ENCODE assay signal across 35 mouse cellular contexts in the genomic region with DNA sequence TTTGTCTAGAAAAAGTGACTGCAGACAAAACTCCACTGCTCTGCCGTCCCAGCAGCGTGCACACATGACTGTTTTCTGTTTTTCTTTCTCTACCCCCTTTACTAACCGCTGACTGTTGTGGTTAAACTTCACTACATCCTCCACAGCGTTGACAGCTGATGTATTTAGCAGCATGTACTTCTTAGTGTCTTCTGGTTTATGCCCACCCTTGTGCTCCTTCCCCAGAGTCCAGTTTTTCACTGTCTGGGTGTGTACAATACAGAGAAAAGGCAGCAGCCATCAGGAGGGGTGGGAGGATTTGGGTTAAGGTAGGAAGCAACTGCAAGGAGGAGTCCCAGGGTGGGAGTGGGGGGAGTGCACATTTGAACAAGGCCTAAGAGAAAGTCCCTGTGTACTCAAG. TPM values are rescaled to one million over a fixed set of nuclear protein-coding genes. Genes with fewer than 3 reads are reported as not detected.
DNase-seq lines count a peak whose midpoint lies in the region; ATAC-seq and TF ChIP-seq lines count a peak whose summit lies in the region.
"Had no signal": no experiment of that assay in that cellular context is flagged by ENCODE, and none has a peak within 500 bp of the region (broad histone marks: within the 10 kb centered on the region; RNA-seq: fewer than 3 reads in every experiment).

No protein-coding gene starts in this region.

- no peak overlapping the region for H3K9ac ChIP-seq in forebrain, postnatal 0 days
- H3K9ac ChIP-seq in forebrain, embryonic 11.5 days (ENCODE audit: low read length), result no peak overlapping the region
- H3K9ac ChIP-seq: heart, embryonic 13.5 days; hindbrain, embryonic 15.5 days; intestine, embryonic 15.5 days; liver, embryonic 15.5 days; lung, embryonic 15.5 days; neural tube, embryonic 13.5 days had no signal

- 69% methylated on average over 4 of the region's 4 CpGs for WGBS in forebrain, postnatal 0 days
- 64% methylated on average over 4 of the region's 4 CpGs for WGBS in forebrain, embryonic 11.5 days
- 30% methylated on average over 4 of the region's 4 CpGs for WGBS in olfactory bulb, adult 2 months

- H3K9me3 ChIP-seq in forebrain, postnatal 0 days (ENCODE audit: low read length), result no peaks in the 10 kb centered on the region
- no peaks in the 10 kb centered on the region for H3K9me3 ChIP-seq in forebrain, embryonic 11.5 days (ENCODE audit: control insufficient read depth, low read length)
- H3K9me3 ChIP-seq: heart, embryonic 13.5 days; hindbrain, embryonic 10.5 days; hindbrain, embryonic 15.5 days; intestine, embryonic 15.5 days; liver, embryonic 15.5 days; lung, embryonic 15.5 days; neural tube, embryonic 13.5 days had no signal

- TF ChIP-seq CTCF in forebrain, postnatal 0 days (IDR thresholded peaks at IDR 0.05; ENCODE audit: low read depth), result no peak
- no peak for TF ChIP-seq CTCF in olfactory bulb, adult 2 months (IDR thresholded peaks at IDR 0.05; ENCODE audit: insufficient read depth, low read depth, low read length)

- 0 out of 2 replicates have a peak overlapping the region, but pooled peaks have one; percentile 19 for H3K4me2 ChIP-seq in forebrain, postnatal 0 days (ENCODE audit: low read depth)
- H3K4me2 ChIP-seq in forebrain, embryonic 11.5 days (ENCODE audit: low read depth, low read length, severe bottlenecking), result no peak overlapping the region
- H3K4me2 ChIP-seq: heart, embryonic 13.5 days; hindbrain, embryonic 15.5 days; intestine, embryonic 15.5 days; liver, embryonic 15.5 days; lung, embryonic 15.5 days; midbrain, embryonic 11.5 days; neural tube, embryonic 13.5 days had no signal

- H3K27me3 ChIP-seq in forebrain, postnatal 0 days (ENCODE audit: insufficient read depth, low read length), result peaks cover 26% of the 10 kb centered on the region
- H3K27me3 ChIP-seq in forebrain, embryonic 11.5 days (ENCODE audit: control insufficient read depth, insufficient read depth, low read length), result peaks cover 68% of the 10 kb centered on the region

- TF ChIP-seq POLR2A in olfactory bulb, adult 2 months (IDR thresholded peaks at IDR 0.05; ENCODE audit: insufficient read depth, low read depth, low read length), result no peak

- no peaks in the 10 kb centered on the region for H3K36me3 ChIP-seq in forebrain, postnatal 0 days (ENCODE audit: insufficient read depth)
- H3K36me3 ChIP-seq in forebrain, embryonic 11.5 days (ENCODE audit: control insufficient read depth, insufficient read depth, low read length), result no peaks in the 10 kb centered on the region
- H3K36me3 ChIP-seq: heart, embryonic 13.5 days; hindbrain, embryonic 10.5 days; hindbrain, embryonic 15.5 days; intestine, embryonic 15.5 days; liver, embryonic 15.5 days; lung, embryonic 15.5 days; neural tube, embryonic 13.5 days had no signal

- DNase-seq in forebrain, postnatal 0 days, result peak; percentile 15
- no peak for DNase-seq in forebrain, embryonic 11.5 days (ENCODE audit: low spot score)
- peak; percentile 33 for DNase-seq in T-cell, adult 2 months (ENCODE audit: low spot score)
- DNase-seq in thymus, postnatal 25 days, result peak; percentile 53
- DNase-seq in spleen, adult 12 weeks (ENCODE audit: low spot score), result no peak
- no peak for DNase-seq in layer of hippocampus, postnatal 25 days (ENCODE audit: extremely low spot score in 1 of 2, low spot score in 1 of 2)
- DNase-seq in cerebellum, postnatal 10 days, result no peak
- DNase-seq: adrenal gland, postnatal 10 days; cerebellum, adult 8-10 months; heart, postnatal 10 days; kidney, adult 8-10 months; kidney, postnatal 4 days; retina, postnatal 1 day; right cerebral cortex, postnatal 14 days had no signal

- no peak for ATAC-seq in forebrain, postnatal 0 days
- ATAC-seq in forebrain, embryonic 11.5 days (replicated peaks; ENCODE audit: low FRiP score), result no peak
- ATAC-seq: activated CD4-positive, CD25-positive, alpha-beta regulatory T cell, adult 4 months; CD4-positive, CD25-positive, alpha-beta regulatory T cell, adult 4 months; forebrain, embryonic 16.5 days; intestine, embryonic 15.5 days; midbrain, embryonic 16.5 days had no signal

- peaks cover 3% of the 10 kb centered on the region for H3K4me1 ChIP-seq in forebrain, postnatal 0 days (ENCODE audit: insufficient read depth)
- peaks cover 10% of the 10 kb centered on the region for H3K4me1 ChIP-seq in forebrain, embryonic 11.5 days (replicated peaks; ENCODE audit: control insufficient read depth, insufficient read depth, low read length)
- H3K4me1 ChIP-seq in olfactory bulb, adult 2 months (ENCODE audit: control insufficient read depth, insufficient read depth, low read length), result peaks cover 39% of the 10 kb centered on the region
- H3K4me1 ChIP-seq: heart, embryonic 13.5 days; hindbrain, embryonic 15.5 days; intestine, embryonic 15.5 days; liver, embryonic 15.5 days; lung, embryonic 15.5 days had no signal

- peak overlapping the region; percentile 29; the same call in 1 of the 2 replicates for H3K27ac ChIP-seq in forebrain, postnatal 0 days (ENCODE audit: low read depth, low read length)
- H3K27ac ChIP-seq in forebrain, embryonic 11.5 days (ENCODE audit: low read depth, low read length), result no peak overlapping the region
- H3K27ac ChIP-seq in olfactory bulb, adult 2 months (ENCODE audit: insufficient read depth, low read depth, low read length), result peak overlapping the region; percentile 71
- H3K27ac ChIP-seq: heart, embryonic 13.5 days; hindbrain, embryonic 10.5 days; hindbrain, embryonic 15.5 days; intestine, embryonic 15.5 days; kidney, postnatal 0 days; liver, embryonic 15.5 days; lung, embryonic 15.5 days; neural tube, embryonic 13.5 days had no signal

- H3K4me3 ChIP-seq in forebrain, postnatal 0 days (ENCODE audit: low read depth, low read length), result no peak overlapping the region
- no peak overlapping the region for H3K4me3 ChIP-seq in forebrain, embryonic 11.5 days (ENCODE audit: low read depth, low read length)
- H3K4me3 ChIP-seq in olfactory bulb, adult 2 months (ENCODE audit: insufficient read depth, low read depth, low read length), result no peak overlapping the region
- H3K4me3 ChIP-seq: erythroblast, embryonic 14.5 days; heart, embryonic 13.5 days; hindbrain, embryonic 10.5 days; hindbrain, embryonic 15.5 days; intestine, embryonic 15.5 days; liver, embryonic 15.5 days; lung, embryonic 15.5 days; myocyte; neural tube, embryonic 13.5 days had no signal

RNA-seq across cellular contexts. Expression of gene Dlx1, which starts 5.0 kb away (rescaled TPM):
- total RNA-seq in forebrain, postnatal 0 days (2014; rRNA removed), result 73.5 and 80.2 TPM in 2 replicates
- polyA plus RNA-seq in forebrain, postnatal 0 days (2015; fragmentation: Nextera tagmentation; extraction: Ambion mirVana), result 105 and 139 TPM in 2 replicates
- 118 and 133 TPM in 2 replicates for polyA plus RNA-seq in forebrain, embryonic 11.5 days (2014; fragmentation: Nextera tagmentation; extraction: Ambion mirVana)
- polyA plus RNA-seq in olfactory bulb, adult 2 months (2012; ENCODE audit: insufficient read depth, insufficient read length, low replicate concordance, missing spikeins), result 355 TPM in 1 of 2 replicates, not detected in the other
- total RNA-seq in layer of hippocampus, postnatal 25 days (2021), result 10 to 100 TPM; 13.6 to 19.3 TPM
- total RNA-seq: liver, adult 2 months; megakaryocyte progenitor cell, adult 5-6 weeks had no signal
- polyA plus RNA-seq: activated CD4-positive, CD25-positive, alpha-beta regulatory T cell, adult 4 months; CD4-positive, CD25-positive, alpha-beta regulatory T cell, adult 4 months; gonadal fat pad, adult 2 months; kidney, postnatal 0 days; liver, adult 2 months had no signal

RNA-seq across cellular contexts. Expression of gene Dlx2, which starts 23.7 kb away (rescaled TPM):
- 19.3 and 28.1 TPM in 2 replicates for total RNA-seq in forebrain, postnatal 0 days (2014; rRNA removed)
- polyA plus RNA-seq in forebrain, postnatal 0 days (2015; fragmentation: Nextera tagmentation; extraction: Ambion mirVana), result 40.0 and 43.1 TPM in 2 replicates
- 66.7 and 67.8 TPM in 2 replicates for polyA plus RNA-seq in forebrain, embryonic 11.5 days (2014; fragmentation: Nextera tagmentation; extraction: Ambion mirVana)
- polyA plus RNA-seq in olfactory bulb, adult 2 months (2012; ENCODE audit: insufficient read depth, insufficient read length, low replicate concordance, missing spikeins), result not detected in 2 replicates
- total RNA-seq in layer of hippocampus, postnatal 25 days (2021), result 1 to 10 TPM; 5.7 to 6.0 TPM
- total RNA-seq: gastrocnemius, adult 8-10 months; heart, adult 8-10 months; heart, postnatal 10 days; liver, adult 2 months; megakaryocyte progenitor cell, adult 5-6 weeks had no signal
- polyA plus RNA-seq: activated CD4-positive, CD25-positive, alpha-beta regulatory T cell, adult 4 months; CD4-positive, CD25-positive, alpha-beta regulatory T cell, adult 4 months; gonadal fat pad, adult 2 months; kidney, postnatal 0 days; liver, adult 2 months had no signal

Comparison
In these comparisons a context has a peak if more than half of its experiments do, and no peak if none do; other contexts are left out.
1. DNase-seq: peak in forebrain, postnatal 0 days (single experiment), T-cell, adult 2 months (single experiment) and thymus, postnatal 25 days (single experiment); none in forebrain, embryonic 11.5 days (single experiment), spleen, adult 12 weeks (single experiment), layer of hippocampus, postnatal 25 days (0 of 2) and cerebellum, postnatal 10 days (0 of 2).